Mouse (Mus musculus) heart, embryonic 10.5 days (tissue): ENCODE results near the gene Pde11a. TPM values are rescaled to one million over a fixed set of nuclear protein-coding genes. Genes with fewer than 3 reads are reported as not detected.

Experiments used
- DNase-seq: peaks from one replicate; pipeline ENCODE4 v3.0.0-alpha.2; 2017; ENCODE audit warnings: low spot score
- H3K27ac ChIP-seq: fragments of 300-500 bp; sonication (generic); 2 replicates; pipeline ENCODE4 v1.5.1; 2016; ENCODE audit warnings: mild to moderate bottlenecking
- H3K27me3 ChIP-seq: fragments of 300-500 bp; sonication (generic); 2 replicates; pipeline ENCODE4 v1.6.1; 2016; ENCODE audit warnings: mild to moderate bottlenecking; ENCODE audit not compliant: poor library complexity, insufficient read depth, severe bottlenecking
- H3K36me3 ChIP-seq: fragments of 300-500 bp; sonication (generic); 2 replicates; pipeline ENCODE4 v1.6.1; 2016; ENCODE audit warnings: mild to moderate bottlenecking, moderate library complexity
- H3K4me1 ChIP-seq: fragments of 300-500 bp; sonication (generic); 2 replicates; pipeline ENCODE4 v1.6.1; 2016; ENCODE audit warnings: mild to moderate bottlenecking
- H3K4me3 ChIP-seq: fragments of 300-500 bp; sonication (generic); 2 replicates; pipeline ENCODE4 v1.5.1; 2016; ENCODE audit warnings: mild to moderate bottlenecking, moderate library complexity
- H3K9me3 ChIP-seq: fragments of 300-500 bp; sonication (generic); 2 replicates; pipeline ENCODE4 v1.6.1; 2016; ENCODE audit warnings: mild to moderate bottlenecking, moderate library complexity
- WGBS: fragments of 180-500 bp; shearing (Covaris S2); methylation state at CpG from one replicate; pipeline ENCODE4 v1.1.7; 2016; 5-methylcytosine and 5-hydroxymethylcytosine counted together
- polyA plus RNA-seq: library from polyadenylated mRNA; unstranded; fragments of >200 nt; fragmentation: Nextera tagmentation; extraction: Ambion mirVana; gene quantifications from 2 replicates; pipeline ENCODE4 v1.2.1, GENCODE M21; 2016

The Pde11a gene
- polyA plus RNA-seq, 1 experiment from 2014 or later: 0.62 TPM

- no peaks in the 10 kb centered on the region for H3K27me3 ChIP-seq
- H3K4me1 ChIP-seq: peaks cover 24% of the 10 kb centered on the region
- H3K27ac ChIP-seq: 0 out of 2 replicates have a peak overlapping the region, but pooled peaks have one; percentile 36
- DNase-seq: no peak
- 25% methylated on average over 4 of the region's 4 CpGs for WGBS
- H3K4me3 ChIP-seq: no peak overlapping the region
- no peaks in the 10 kb centered on the region for H3K9me3 ChIP-seq
- H3K36me3 ChIP-seq: no peaks in the 10 kb centered on the region
Observed at GRCm38 (mm10) chr2:76006194-76006593, 332.4 kb downstream of the Pde11a start.

DNA sequence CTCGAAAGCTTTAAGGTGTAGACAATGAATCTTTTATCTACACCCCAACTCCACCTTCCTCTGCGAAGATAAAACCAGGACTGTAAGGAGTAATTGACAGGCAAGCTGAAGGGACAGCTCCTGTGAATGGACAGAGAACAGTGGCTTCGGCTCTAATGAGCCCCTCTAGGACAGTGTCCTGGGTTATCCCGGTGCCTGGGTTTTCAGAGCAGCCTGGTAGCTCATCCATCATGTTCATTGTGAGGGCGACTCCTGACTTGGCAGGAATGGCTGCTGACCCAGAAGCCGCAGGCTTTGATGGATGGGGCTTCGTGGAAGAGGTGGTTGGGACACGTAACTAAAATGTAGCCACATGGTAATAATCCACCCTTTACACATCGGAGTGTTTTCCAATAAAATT is 335.7 kb downstream of the Pde11a start:
- no peak overlapping the region for H3K4me3 ChIP-seq
- no peaks in the 10 kb centered on the region for H3K9me3 ChIP-seq
- H3K27me3 ChIP-seq: no peaks in the 10 kb centered on the region
- WGBS: 46% methylated on average over 9 of the region's 9 CpGs
- DNase-seq: no peak
- no peak overlapping the region for H3K27ac ChIP-seq
- H3K36me3 ChIP-seq: no peaks in the 10 kb centered on the region
- H3K4me1 ChIP-seq: peaks cover 42% of the 10 kb centered on the region

DNA sequence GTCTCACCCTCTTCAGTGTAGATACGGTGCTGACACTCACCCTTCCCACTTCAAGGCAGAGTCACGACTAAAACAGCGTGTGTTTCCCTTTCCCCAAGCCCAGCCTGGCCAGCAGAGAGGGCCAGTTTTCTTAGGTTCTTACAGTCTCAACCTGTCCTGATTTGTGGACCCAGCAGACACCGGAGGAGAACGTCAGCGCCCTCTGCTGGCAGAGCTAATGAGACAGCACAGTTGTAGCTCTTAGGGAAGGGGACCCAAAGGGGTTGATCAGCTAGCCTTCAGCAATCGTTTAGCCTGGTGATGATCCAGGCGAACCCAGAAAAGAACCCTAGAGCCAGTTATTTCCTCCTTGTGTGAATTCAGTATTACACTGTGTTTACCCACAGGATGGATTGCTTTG is 337.2 kb downstream of the Pde11a start:
- H3K27ac ChIP-seq: 0 out of 2 replicates have a peak overlapping the region, but pooled peaks have one; percentile 12
- H3K36me3 ChIP-seq: no peaks in the 10 kb centered on the region
- H3K9me3 ChIP-seq: no peaks in the 10 kb centered on the region
- H3K4me1 ChIP-seq: peaks cover 42% of the 10 kb centered on the region
- 29% methylated on average over 8 of the region's 8 CpGs for WGBS
- H3K4me3 ChIP-seq: no peak overlapping the region
- peak; percentile 79 for DNase-seq
- H3K27me3 ChIP-seq: no peaks in the 10 kb centered on the region

GRCm38 (mm10) chr2:75999636-76000035 is 338.9 kb downstream of the Pde11a start:
- DNase-seq: no peak
- peak overlapping the region; percentile 67 for H3K27ac ChIP-seq
- peaks cover 38% of the 10 kb centered on the region for H3K4me1 ChIP-seq
- H3K4me3 ChIP-seq: no peak overlapping the region
- 31% methylated on average over 12 of the region's 12 CpGs for WGBS
- H3K36me3 ChIP-seq: no peaks in the 10 kb centered on the region
- H3K27me3 ChIP-seq: no peaks in the 10 kb centered on the region
- H3K9me3 ChIP-seq: no peaks in the 10 kb centered on the region

DNA sequence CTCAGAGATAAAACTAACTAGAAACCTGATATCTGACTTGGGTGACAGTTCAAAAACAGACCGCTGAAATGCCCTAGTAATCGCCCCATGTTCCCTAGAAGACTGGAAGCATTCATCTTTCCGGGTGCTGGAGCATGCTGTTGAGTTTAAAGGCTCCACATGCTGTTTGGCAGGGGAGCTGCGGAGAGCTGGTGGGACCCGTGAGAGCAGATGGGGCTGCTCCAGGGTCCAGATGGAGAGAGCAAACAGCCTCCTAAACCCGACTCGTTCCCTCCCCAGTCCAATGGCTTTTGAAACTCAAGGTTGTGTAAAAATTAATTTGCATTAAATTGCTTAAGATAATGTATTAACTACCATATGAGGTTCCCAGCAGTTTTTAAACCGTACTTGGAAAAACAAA is 339.9 kb downstream of the Pde11a start:
- peak overlapping the region; percentile 82 for H3K27ac ChIP-seq
- WGBS: 40% methylated on average over 8 of the region's 8 CpGs
- no peak overlapping the region for H3K4me3 ChIP-seq
- peak; percentile 70 for DNase-seq
- no peaks in the 10 kb centered on the region for H3K9me3 ChIP-seq
- H3K4me1 ChIP-seq: peaks cover 38% of the 10 kb centered on the region
- no peaks in the 10 kb centered on the region for H3K36me3 ChIP-seq
- H3K27me3 ChIP-seq: no peaks in the 10 kb centered on the region

GRCm38 (mm10) chr2:75997726-75998125 is 340.8 kb downstream of the Pde11a start:
- Histone ChIP-seq H3K9me3 (no peaks in the 10 kb centered on the region), H3K36me3 (no peaks in the 10 kb centered on the region), H3K4me1 (peaks cover 34% of the 10 kb centered on the region), H3K27me3 (no peaks in the 10 kb centered on the region), H3K4me3 (no peak overlapping the region), H3K27ac (peak overlapping the region; percentile 82)
- DNase-seq: peak; percentile 78
- WGBS: 21% methylated on average over 12 of the region's 12 CpGs

DNA sequence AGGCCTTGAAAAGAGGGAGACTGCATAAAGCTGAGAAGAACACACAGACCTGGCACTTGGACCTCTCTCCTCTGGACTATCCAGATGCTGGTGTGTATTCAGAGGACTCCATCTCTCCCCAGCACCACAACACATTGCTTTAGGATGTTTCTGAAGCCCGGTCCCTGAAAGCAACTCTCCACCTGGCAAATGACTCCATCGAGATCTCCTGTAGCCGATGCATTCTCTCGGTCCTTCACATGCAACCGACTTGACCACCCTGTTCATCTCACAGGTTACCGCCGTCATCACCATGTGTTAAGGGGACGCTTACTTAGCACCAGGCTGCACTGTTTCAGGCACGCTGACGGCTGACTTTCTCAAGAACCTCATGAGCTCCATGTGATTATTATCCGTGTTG is 343.7 kb downstream of the Pde11a start:
- Histone ChIP-seq H3K9me3 (no peaks in the 10 kb centered on the region), H3K36me3 (no peaks in the 10 kb centered on the region), H3K4me3 (no peak overlapping the region), H3K27ac (no peak overlapping the region), H3K27me3 (no peaks in the 10 kb centered on the region), H3K4me1 (peaks cover 43% of the 10 kb centered on the region)
- 89% methylated on average over 11 of the region's 11 CpGs for WGBS
- peak; percentile 62 for DNase-seq

GRCm38 (mm10) chr2:75991581-75992205 is 346.9 kb downstream of the Pde11a start:
- Histone ChIP-seq H3K36me3 (no peaks in the 10 kb centered on the region), H3K4me3 (no peak overlapping the region), H3K27me3 (no peaks in the 10 kb centered on the region), H3K27ac (peak overlapping the region; percentile 75), H3K4me1 (peaks cover 27% of the 10 kb centered on the region), H3K9me3 (no peaks in the 10 kb centered on the region)
- 23% methylated on average over 6 of the region's 6 CpGs for WGBS
- no peak for DNase-seq

DNA sequence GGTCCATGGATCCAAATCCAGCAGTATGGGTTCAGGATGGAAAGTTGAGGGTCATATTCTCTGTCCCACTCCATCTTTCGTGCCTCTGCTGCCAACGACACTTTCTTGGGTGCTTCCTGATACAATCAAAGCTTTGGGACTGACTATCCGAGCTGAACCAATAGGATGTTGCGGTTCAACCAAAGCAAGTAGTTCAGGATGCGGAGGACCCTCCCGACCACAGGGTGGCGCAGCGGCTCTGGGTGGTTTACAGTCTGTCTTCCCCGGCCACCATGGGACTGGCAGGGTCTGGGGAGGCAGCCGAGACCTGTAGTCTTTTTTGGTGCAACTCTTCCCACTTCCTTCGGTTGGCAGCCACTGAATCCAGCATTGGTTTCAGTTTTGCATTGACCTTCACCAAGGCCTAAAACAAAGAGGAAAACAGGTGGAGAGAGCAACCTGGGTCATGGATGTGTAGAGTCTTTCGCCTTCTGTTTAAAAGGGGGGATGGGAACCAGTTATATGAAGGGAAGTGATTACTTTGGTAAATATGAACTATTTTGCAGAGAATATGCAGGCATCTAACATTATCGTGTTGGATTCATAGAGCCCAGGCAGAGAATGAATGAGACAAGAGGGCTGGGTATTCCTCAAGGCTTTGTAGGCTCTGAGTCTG is 347.6 kb downstream of the Pde11a start:
- Histone ChIP-seq H3K4me1 (peaks cover 27% of the 10 kb centered on the region), H3K27ac (peak overlapping the region; percentile 75), H3K4me3 (peak overlapping the region; percentile 20), H3K9me3 (no peaks in the 10 kb centered on the region), H3K27me3 (no peaks in the 10 kb centered on the region), H3K36me3 (no peaks in the 10 kb centered on the region)
- WGBS: 36% methylated on average over 13 of the region's 13 CpGs
- peak; percentile 90 for DNase-seq

GRCm38 (mm10) chr2:75989694-75990093 is 348.9 kb downstream of the Pde11a start:
- peaks cover 30% of the 10 kb centered on the region for H3K4me1 ChIP-seq
- WGBS: 61% methylated on average over 4 of the region's 4 CpGs

GRCm38 (mm10) chr2:75988779-75989363 is 349.7 kb downstream of the Pde11a start:
- H3K27me3 ChIP-seq: no peaks in the 10 kb centered on the region
- peak overlapping the region; percentile 53 for H3K27ac ChIP-seq
- no peak overlapping the region for H3K4me3 ChIP-seq
- DNase-seq: no peak
- 47% methylated on average over 7 of the region's 7 CpGs for WGBS
- H3K36me3 ChIP-seq: no peaks in the 10 kb centered on the region
- peaks cover 30% of the 10 kb centered on the region for H3K4me1 ChIP-seq
- H3K9me3 ChIP-seq: no peaks in the 10 kb centered on the region

More at GRCm38 (mm10) chr2:75989694-75990093, 348.9 kb downstream of the Pde11a start:
- H3K27ac ChIP-seq: 0 out of 2 replicates have a peak overlapping the region, but pooled peaks have one; percentile 36
- no peaks in the 10 kb centered on the region for H3K36me3 ChIP-seq
- no peak overlapping the region for H3K4me3 ChIP-seq
- no peak for DNase-seq
- H3K9me3 ChIP-seq: no peaks in the 10 kb centered on the region
- no peaks in the 10 kb centered on the region for H3K27me3 ChIP-seq

GRCm38 (mm10) chr2:75988378-75988777 is 350.2 kb downstream of the Pde11a start:
- H3K27me3 ChIP-seq: no peaks in the 10 kb centered on the region
- no peaks in the 10 kb centered on the region for H3K36me3 ChIP-seq
- no peak for DNase-seq
- 60% methylated on average over 4 of the region's 4 CpGs for WGBS
- H3K27ac ChIP-seq: peak overlapping the region; percentile 53
- H3K4me1 ChIP-seq: peaks cover 30% of the 10 kb centered on the region
- H3K9me3 ChIP-seq: no peaks in the 10 kb centered on the region
- H3K4me3 ChIP-seq: no peak overlapping the region

GRCm38 (mm10) chr2:75987739-75988138 is 350.8 kb downstream of the Pde11a start:
- no peaks in the 10 kb centered on the region for H3K27me3 ChIP-seq
- no peaks in the 10 kb centered on the region for H3K9me3 ChIP-seq
- no peaks in the 10 kb centered on the region for H3K36me3 ChIP-seq
- peak overlapping the region; percentile 22; the same call in 1 of the 2 replicates for H3K27ac ChIP-seq
- WGBS: 68% methylated on average over 9 of the region's 9 CpGs
- H3K4me1 ChIP-seq: peaks cover 30% of the 10 kb centered on the region
- DNase-seq: no peak
- no peak overlapping the region for H3K4me3 ChIP-seq
